Mouse (Mus musculus): Measurements from ENCODE around the gene Usp24. TPM values are rescaled to one million over a fixed set of nuclear protein-coding genes. Genes with fewer than 3 reads are reported as not detected.

Usp24 gene
- polyA plus RNA-seq (2015; fragmentation: Illumina TruSeq; extraction: RNeasy Lipid Tissue Mini Kit (QIAGEN cat#74804); ENCODE audit: low read depth, low replicate concordance), result 22.6 TPM

DNA sequence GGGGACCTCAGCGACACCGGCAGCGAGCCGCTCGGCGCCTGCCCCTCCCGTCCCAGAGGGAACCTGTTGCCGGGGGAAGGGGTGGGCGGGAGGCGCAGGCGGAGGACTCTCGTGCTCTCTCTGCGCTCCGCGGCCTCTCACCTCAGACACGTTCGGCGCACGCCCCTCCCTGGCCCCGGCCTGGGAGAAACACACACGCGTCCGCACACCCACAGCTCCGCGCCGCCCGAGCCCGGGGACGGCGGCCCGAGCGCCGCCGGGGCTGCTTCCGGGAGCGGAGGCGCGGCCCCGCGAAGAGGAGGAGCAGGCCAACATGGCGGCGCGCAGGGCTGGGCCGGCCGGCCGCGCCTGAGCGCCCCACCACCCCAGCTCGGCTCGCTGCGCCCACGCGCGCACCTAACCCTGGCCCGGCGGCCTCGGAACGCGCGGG lies at the start of gene Usp24:
Gene Usp24 (plus strand): TSS at position 293 of the 430 bp plus-strand sequence.

Other genes with a start within 250 kb of the Usp24 start
- gene Pcsk9, start 148.1 kb downstream of the Usp24 start, polyA plus RNA-seq (2015; fragmentation: Illumina TruSeq; extraction: RNeasy Lipid Tissue Mini Kit (QIAGEN cat#74804); ENCODE audit: low read depth, low replicate concordance), result 1.5 TPM
- not detected for gene Bsnd, start 176.1 kb downstream of the Usp24 start, polyA plus RNA-seq (2015; fragmentation: Illumina TruSeq; extraction: RNeasy Lipid Tissue Mini Kit (QIAGEN cat#74804); ENCODE audit: low read depth, low replicate concordance)
- 60.0 TPM for gene Dhcr24, start 244.8 kb downstream of the Usp24 start, polyA plus RNA-seq (2015; fragmentation: Illumina TruSeq; extraction: RNeasy Lipid Tissue Mini Kit (QIAGEN cat#74804); ENCODE audit: low read depth, low replicate concordance)